15 mouse cellular contexts compared by ENCODE assay signal in genomic region chr11:5887250-5887649, GRCm38 (mm10). TPM values are rescaled to one million over a fixed set of nuclear protein-coding genes. Genes with fewer than 3 reads are reported as not detected.
DNase-seq lines count a peak whose midpoint lies in the region; ATAC-seq and TF ChIP-seq lines count a peak whose summit lies in the region.
"Had no signal": no experiment of that assay in that cellular context is flagged by ENCODE, and none has a peak within 500 bp of the region (broad histone marks: within the 10 kb centered on the region; RNA-seq: fewer than 3 reads in every experiment).

No protein-coding gene starts in this region.

- TF ChIP-seq CTCF in stomach, postnatal 0 days (IDR thresholded peaks at IDR 0.05; ENCODE audit: low read depth), result 0 out of 2 replicates have a peak, but pooled peaks have one; percentile 3

- H3K4me2 ChIP-seq in midbrain, embryonic 16.5 days (ENCODE audit: low read length), result no peak overlapping the region
- H3K4me2 ChIP-seq in hindbrain, embryonic 13.5 days, result no peak overlapping the region
- no peak overlapping the region for H3K4me2 ChIP-seq in stomach, postnatal 0 days (replicated peaks; ENCODE audit: low read depth)
- H3K4me2 ChIP-seq: embryonic facial prominence, embryonic 15.5 days; liver, embryonic 12.5 days had no signal

- no peaks in the 10 kb centered on the region for H3K27me3 ChIP-seq in midbrain, embryonic 10.5 days (ENCODE audit: low read depth, poor library complexity, severe bottlenecking)
- H3K27me3 ChIP-seq in midbrain, embryonic 16.5 days (ENCODE audit: control insufficient read depth, insufficient read depth, low read depth, low read length), result no peaks in the 10 kb centered on the region
- H3K27me3 ChIP-seq in hindbrain, embryonic 13.5 days, result 0 out of 2 replicates have a peak, but pooled peaks cover 2% of the 10 kb centered on the region
- H3K27me3 ChIP-seq in stomach, postnatal 0 days (ENCODE audit: control insufficient read depth, insufficient read depth, low read length), result no peaks in the 10 kb centered on the region
- H3K27me3 ChIP-seq: embryonic facial prominence, embryonic 15.5 days had no signal

- H3K27ac ChIP-seq in midbrain, embryonic 10.5 days (replicated peaks), result peak overlapping the region; percentile 82
- no peak overlapping the region for H3K27ac ChIP-seq in midbrain, embryonic 16.5 days (ENCODE audit: low read length)
- H3K27ac ChIP-seq in hindbrain, embryonic 13.5 days, result peak overlapping the region; percentile 46; the same call in 1 of the 2 replicates
- H3K27ac ChIP-seq in stomach, postnatal 0 days (replicated peaks), result no peak overlapping the region
- H3K27ac ChIP-seq: left cerebral cortex, adult 2 months; liver, embryonic 12.5 days had no signal

- H3K4me1 ChIP-seq in midbrain, embryonic 10.5 days, result peaks cover 50% of the 10 kb centered on the region
- no peaks in the 10 kb centered on the region for H3K4me1 ChIP-seq in midbrain, embryonic 16.5 days (ENCODE audit: control insufficient read depth, insufficient read depth, low read length)
- peaks cover 32% of the 10 kb centered on the region for H3K4me1 ChIP-seq in hindbrain, embryonic 13.5 days (replicated peaks)
- H3K4me1 ChIP-seq in stomach, postnatal 0 days (replicated peaks; ENCODE audit: control insufficient read depth, insufficient read depth), result no peaks in the 10 kb centered on the region

- DNase-seq in embryo, embryonic 10 days (ENCODE audit: low spot score), result peak; percentile 69
- no peak for DNase-seq in embryo, embryonic 9.5 days (ENCODE audit: extremely low spot score)
- peak; percentile 54 for DNase-seq in midbrain, embryonic 10.5 days (ENCODE audit: low spot score)
- no peak for DNase-seq in stomach, postnatal 0 days (ENCODE audit: low spot score)
- DNase-seq in frontal cortex, postnatal 14 days (ENCODE audit: low spot score in 2 of 2), result no peak
- no peak for DNase-seq in adrenal gland, postnatal 10 days
- DNase-seq: gastrocnemius, adult 2 months; kidney, postnatal 10 days; right cerebral cortex, adult 18-20 months had no signal

- H3K36me3 ChIP-seq in midbrain, embryonic 10.5 days, result no peaks in the 10 kb centered on the region
- H3K36me3 ChIP-seq in midbrain, embryonic 16.5 days (ENCODE audit: control insufficient read depth, insufficient read depth, low read length), result no peaks in the 10 kb centered on the region
- H3K36me3 ChIP-seq in hindbrain, embryonic 13.5 days, result no peaks in the 10 kb centered on the region
- H3K36me3 ChIP-seq in stomach, postnatal 0 days (ENCODE audit: control insufficient read depth, insufficient read depth, low read length), result no peaks in the 10 kb centered on the region
- H3K36me3 ChIP-seq: embryonic facial prominence, embryonic 15.5 days; liver, embryonic 12.5 days had no signal

- no peaks in the 10 kb centered on the region for H3K9me3 ChIP-seq in midbrain, embryonic 10.5 days (replicated peaks)
- no peaks in the 10 kb centered on the region for H3K9me3 ChIP-seq in midbrain, embryonic 16.5 days (replicated peaks; ENCODE audit: control insufficient read depth, low read length, poor library complexity, severe bottlenecking)
- H3K9me3 ChIP-seq in hindbrain, embryonic 13.5 days, result no peaks in the 10 kb centered on the region
- no peaks in the 10 kb centered on the region for H3K9me3 ChIP-seq in stomach, postnatal 0 days (ENCODE audit: control insufficient read depth, low read length)
- H3K9me3 ChIP-seq: embryonic facial prominence, embryonic 15.5 days; liver, embryonic 12.5 days had no signal

- no peak overlapping the region for H3K4me3 ChIP-seq in midbrain, embryonic 10.5 days
- no peak overlapping the region for H3K4me3 ChIP-seq in midbrain, embryonic 16.5 days (ENCODE audit: low read depth, low read length)
- no peak overlapping the region for H3K4me3 ChIP-seq in hindbrain, embryonic 13.5 days
- H3K4me3 ChIP-seq in stomach, postnatal 0 days (ENCODE audit: low read depth, low read length), result no peak overlapping the region
- H3K4me3 ChIP-seq: embryonic facial prominence, embryonic 15.5 days; gastrocnemius, adult 2 months; left cerebral cortex, adult 2 months; liver, embryonic 12.5 days had no signal

- H3K9ac ChIP-seq in midbrain, embryonic 16.5 days (ENCODE audit: low read depth, low read length), result no peak overlapping the region
- no peak overlapping the region for H3K9ac ChIP-seq in hindbrain, embryonic 13.5 days
- H3K9ac ChIP-seq in stomach, postnatal 0 days (ENCODE audit: low read length), result no peak overlapping the region
- H3K9ac ChIP-seq: embryonic facial prominence, embryonic 15.5 days; liver, embryonic 12.5 days had no signal

- ATAC-seq in midbrain, embryonic 16.5 days, result no peak
- no peak; the same call in 1 of the 2 replicates for ATAC-seq in hindbrain, embryonic 13.5 days (ENCODE audit: low FRiP score)
- no peak for ATAC-seq in stomach, postnatal 0 days (ENCODE audit: low FRiP score, low TSS enrichment)
- ATAC-seq: liver, embryonic 12.5 days had no signal

- TF ChIP-seq EP300 in stomach, postnatal 0 days (optimal IDR thresholded peaks at IDR 0.05), result no peak

- 24% methylated on average over 5 of the region's 5 CpGs for WGBS in midbrain, embryonic 10.5 days
- WGBS in midbrain, embryonic 16.5 days, result 17% methylated on average over 5 of the region's 5 CpGs
- WGBS in hindbrain, embryonic 13.5 days, result 14% methylated on average over 5 of the region's 5 CpGs
- 33% methylated on average over 5 of the region's 5 CpGs for WGBS in stomach, postnatal 0 days

RNA-seq across cellular contexts. Expression of gene Pold2, which starts 9.2 kb away (rescaled TPM):
- 148 and 160 TPM in 2 replicates for polyA plus RNA-seq in midbrain, embryonic 10.5 days (2016; fragmentation: Nextera tagmentation; extraction: Ambion mirVana)
- 54.0 and 57.4 TPM in 2 replicates for polyA plus RNA-seq in midbrain, embryonic 16.5 days (2015; fragmentation: Nextera tagmentation; extraction: Ambion mirVana)
- polyA plus RNA-seq in hindbrain, embryonic 13.5 days (2015; fragmentation: Nextera tagmentation; extraction: Ambion mirVana), result 54.3 and 57.0 TPM in 2 replicates
- polyA plus RNA-seq in stomach, postnatal 0 days (2015; fragmentation: Nextera tagmentation; extraction: Ambion mirVana), result 49.3 and 51.1 TPM in 2 replicates
- 10 to 100 TPM; 48.6 to 53.0 TPM for total RNA-seq in adrenal gland, postnatal 10 days (2021)

RNA-seq across cellular contexts. Expression of gene Myl7, which starts 11.3 kb away (rescaled TPM):
- polyA plus RNA-seq in midbrain, embryonic 10.5 days (2016; fragmentation: Nextera tagmentation; extraction: Ambion mirVana), result 2.5 and 3.7 TPM in 2 replicates
- polyA plus RNA-seq in midbrain, embryonic 16.5 days (2015; fragmentation: Nextera tagmentation; extraction: Ambion mirVana), result not detected in 2 replicates
- 1.9 and 2.7 TPM in 2 replicates for polyA plus RNA-seq in hindbrain, embryonic 13.5 days (2015; fragmentation: Nextera tagmentation; extraction: Ambion mirVana)
- 147 and 150 TPM in 2 replicates for polyA plus RNA-seq in stomach, postnatal 0 days (2015; fragmentation: Nextera tagmentation; extraction: Ambion mirVana)
- under 1 TPM in 1 of 2 experiments, not detected in 1; 0.66 TPM for total RNA-seq in adrenal gland, postnatal 10 days (2021)
- total RNA-seq: gastrocnemius, adult 2 months; left cerebral cortex, adult 2 months; MEL had no signal

RNA-seq across cellular contexts. Expression of gene Aebp1, which starts 25.5 kb away (rescaled TPM):
- polyA plus RNA-seq in midbrain, embryonic 10.5 days (2016; fragmentation: Nextera tagmentation; extraction: Ambion mirVana), result 8.1 and 13.5 TPM in 2 replicates
- 15.6 and 16.4 TPM in 2 replicates for polyA plus RNA-seq in midbrain, embryonic 16.5 days (2015; fragmentation: Nextera tagmentation; extraction: Ambion mirVana)
- 21.9 and 24.5 TPM in 2 replicates for polyA plus RNA-seq in hindbrain, embryonic 13.5 days (2015; fragmentation: Nextera tagmentation; extraction: Ambion mirVana)
- polyA plus RNA-seq in stomach, postnatal 0 days (2015; fragmentation: Nextera tagmentation; extraction: Ambion mirVana), result 19.6 and 21.9 TPM in 2 replicates
- total RNA-seq in adrenal gland, postnatal 10 days (2021), result 100 to 1,000 TPM; 153 to 172 TPM
- total RNA-seq: MEL had no signal

RNA-seq across cellular contexts. Expression of gene Polm, which starts 49.4 kb away (rescaled TPM):
- polyA plus RNA-seq in midbrain, embryonic 10.5 days (2016; fragmentation: Nextera tagmentation; extraction: Ambion mirVana), result 9.8 and 10.8 TPM in 2 replicates
- 8.1 and 8.2 TPM in 2 replicates for polyA plus RNA-seq in midbrain, embryonic 16.5 days (2015; fragmentation: Nextera tagmentation; extraction: Ambion mirVana)
- polyA plus RNA-seq in hindbrain, embryonic 13.5 days (2015; fragmentation: Nextera tagmentation; extraction: Ambion mirVana), result 5.3 and 6.6 TPM in 2 replicates
- polyA plus RNA-seq in stomach, postnatal 0 days (2015; fragmentation: Nextera tagmentation; extraction: Ambion mirVana), result 5.7 and 6.3 TPM in 2 replicates
- 10 to 100 TPM in 1 of 2 experiments, 1 to 10 TPM in 1; 6.3 to 13.7 TPM for total RNA-seq in adrenal gland, postnatal 10 days (2021)

Comparison
In these comparisons a context has a peak if more than half of its experiments do, and no peak if none do; other contexts are left out.
1. DNase-seq: peak in embryo, embryonic 10 days (single experiment) and midbrain, embryonic 10.5 days (single experiment); none in embryo, embryonic 9.5 days (single experiment), stomach, postnatal 0 days (single experiment), frontal cortex, postnatal 14 days (0 of 2) and adrenal gland, postnatal 10 days (single experiment).
2. H3K27ac ChIP-seq: peak in midbrain, embryonic 10.5 days (single experiment) and hindbrain, embryonic 13.5 days (single experiment); none in midbrain, embryonic 16.5 days (single experiment) and stomach, postnatal 0 days (single experiment).
3. RNA of gene Myl7, which starts 11.3 kb away (polyA plus RNA-seq): 147 to 150 TPM in stomach, postnatal 0 days; 2.5 to 3.7 TPM in midbrain, embryonic 10.5 days, 1.9 to 2.7 TPM in hindbrain, embryonic 13.5 days and not detected in midbrain, embryonic 16.5 days; every median in the first group is over 10 times any median in the second.